22 mouse cellular contexts compared by ENCODE assay signal in genomic region chr17:24035087-24035486, GRCm38 (mm10). TPM values are rescaled to one million over a fixed set of nuclear protein-coding genes. Genes with fewer than 3 reads are reported as not detected.
"Had no signal": no experiment of that assay in that cellular context is flagged by ENCODE, and none has a peak within 500 bp of the region (broad histone marks: within the 10 kb centered on the region; RNA-seq: fewer than 3 reads in every experiment).

No protein-coding gene starts in this region.

- H3K4me1 ChIP-seq: limb, embryonic 12.5 days; liver, embryonic 13.5 days; midbrain, embryonic 10.5 days; neural tube, embryonic 12.5 days; stomach, embryonic 15.5 days had no signal

- H3K9me3 ChIP-seq: liver, embryonic 13.5 days; midbrain, embryonic 10.5 days; stomach, embryonic 15.5 days had no signal

- H3K9ac ChIP-seq: limb, embryonic 12.5 days; liver, embryonic 13.5 days; liver, postnatal 0 days; neural tube, embryonic 12.5 days; stomach, embryonic 15.5 days had no signal

- H3K4me3 ChIP-seq: limb, embryonic 12.5 days; liver, embryonic 13.5 days; midbrain, embryonic 10.5 days; neural tube, embryonic 12.5 days; stomach, embryonic 15.5 days had no signal

- ATAC-seq: liver, postnatal 0 days had no signal

- H3K4me2 ChIP-seq: limb, embryonic 12.5 days; liver, embryonic 13.5 days; neural tube, embryonic 12.5 days; stomach, embryonic 15.5 days had no signal

- H3K27ac ChIP-seq: kidney, postnatal 0 days; limb, embryonic 12.5 days; liver, embryonic 13.5 days; midbrain, embryonic 10.5 days; neural tube, embryonic 12.5 days; stomach, embryonic 15.5 days had no signal

- H3K36me3 ChIP-seq: limb, embryonic 12.5 days; liver, embryonic 13.5 days; midbrain, embryonic 10.5 days; neural tube, embryonic 12.5 days; stomach, embryonic 15.5 days had no signal

- DNase-seq: kidney, postnatal 36 days; layer of hippocampus, adult 9-11 months; liver; liver, embryonic 13.5 days; liver, postnatal 0 days; lung, postnatal 36 days; midbrain, embryonic 14.5 days; right cerebral cortex, postnatal 4 days; thymus, adult 2 months; thymus, postnatal 25 days had no signal

- H3K27me3 ChIP-seq: limb, embryonic 12.5 days; liver, embryonic 13.5 days; neural tube, embryonic 12.5 days; stomach, embryonic 15.5 days had no signal

RNA-seq across cellular contexts. Expression of gene Prss27, which starts 2.9 kb away (rescaled TPM):
- total RNA-seq: layer of hippocampus, adult 18-20 months; left cerebral cortex, postnatal 36 days; megakaryocyte progenitor cell, adult 5-6 weeks had no signal
- polyA plus RNA-seq: limb, embryonic 12.5 days; liver, embryonic 13.5 days; liver, postnatal 0 days; midbrain, embryonic 10.5 days; spleen, adult 2 months; testis, adult 2 months had no signal

RNA-seq across cellular contexts. Expression of gene Prss22, which starts 37.2 kb away (rescaled TPM):
- total RNA-seq: layer of hippocampus, adult 18-20 months; megakaryocyte progenitor cell, adult 5-6 weeks had no signal
- polyA plus RNA-seq: liver, embryonic 13.5 days; liver, postnatal 0 days; midbrain, embryonic 14.5 days; testis, adult 2 months had no signal

RNA-seq across cellular contexts. Expression of gene Prss30, which starts 54.7 kb away (rescaled TPM):
- total RNA-seq: layer of hippocampus, adult 18-20 months; neutrophil, adult 5-6 weeks had no signal
- polyA plus RNA-seq: limb, embryonic 12.5 days; liver, embryonic 13.5 days; lung, embryonic 16.5 days; midbrain, embryonic 10.5 days; midbrain, embryonic 14.5 days; neural tube, embryonic 12.5 days; testis, adult 2 months had no signal
